Mouse (Mus musculus) olfactory bulb, adult 2 months (tissue): ENCODE results near the gene Zfp639.

Experiments
- CTCF ChIP-seq: fragments of 200-500 bp; IDR thresholded peaks from 2 replicates; pipeline ENCODE4 v1.5.1; 2012; ENCODE audit warnings: low read depth, mild to moderate bottlenecking, low read length, moderate library complexity; ENCODE audit not compliant: insufficient read depth
- POLR2A ChIP-seq: fragments of 200-500 bp; IDR thresholded peaks from 2 replicates; pipeline ENCODE4 v1.6.1; 2012; ENCODE audit warnings: mild to moderate bottlenecking, low read depth, low read length, moderate library complexity; ENCODE audit not compliant: insufficient read depth

DNA sequence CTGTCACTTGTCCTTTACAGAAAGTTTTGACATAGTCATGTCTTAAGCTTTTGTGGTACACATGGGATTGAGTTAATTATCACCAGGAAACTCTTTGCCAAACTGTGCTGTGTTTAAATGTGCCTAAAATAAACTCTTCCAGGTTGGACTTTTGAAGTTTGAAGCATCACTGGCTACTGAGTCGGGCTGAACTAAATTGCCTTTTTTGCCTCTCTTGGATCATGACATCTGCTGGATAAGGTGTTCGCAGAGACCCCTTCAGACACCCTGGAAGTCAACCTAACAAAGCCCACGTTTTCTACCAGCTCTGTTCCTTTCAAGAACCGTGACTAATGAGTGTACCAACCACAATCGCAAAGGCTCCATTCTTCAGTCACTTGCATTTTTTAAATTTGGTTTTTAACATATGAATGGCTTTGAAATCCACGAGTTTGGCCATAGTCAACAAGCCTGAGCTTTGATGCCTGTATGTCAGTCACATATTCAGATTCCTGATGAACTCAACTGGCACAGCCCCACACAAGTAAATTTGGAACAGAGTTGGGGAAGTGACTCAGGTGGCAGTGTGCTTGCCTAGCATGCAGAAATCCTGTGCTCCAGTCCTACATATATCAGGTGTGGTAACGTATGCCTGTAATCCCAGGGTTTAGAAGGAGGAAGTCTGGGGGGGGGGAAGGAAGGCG is 14.8 kb upstream of the Zfp639 start:
- TF ChIP-seq POLR2A (no peak), CTCF (no peak)
